Mouse (Mus musculus): Measurements from ENCODE around the gene Zwilch. TPM values are rescaled to one million over a fixed set of nuclear protein-coding genes. Genes with fewer than 3 reads are reported as not detected.
"Not testable (repeated sequence)": the region's sequence is repeated elsewhere in the genome, so short reads cannot be mapped to it uniquely, and the experiment has no call there.

Gene Zwilch
- polyA plus RNA-seq, 1 experiment from 2014 or later = 19.8 TPM

DNA sequence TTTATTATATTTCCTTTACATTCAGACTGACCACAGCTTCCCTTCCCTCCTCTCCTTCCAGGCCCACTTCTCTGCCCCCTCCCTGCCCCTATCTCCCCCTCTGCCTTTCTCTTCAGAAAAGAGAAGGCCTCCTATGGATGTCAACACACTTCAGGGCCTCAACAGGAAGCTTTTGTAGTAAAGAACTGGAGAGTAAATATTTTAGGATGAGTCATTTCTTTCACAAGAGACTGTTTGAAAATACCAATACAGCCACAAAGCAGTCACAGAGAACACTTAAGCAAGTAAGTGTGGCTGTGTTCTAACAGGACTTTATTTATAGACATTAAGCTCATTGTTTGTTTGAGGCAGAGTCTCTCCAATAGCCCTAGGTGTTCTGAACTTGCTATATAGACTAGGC lies 29.4 kb upstream of the Zwilch start:
- H3K27ac ChIP-seq = 0 out of 2 replicates have a peak overlapping the region, but pooled peaks have one; percentile 5
- no peak overlapping the region for H3K4me2 ChIP-seq
- H3K9me3 ChIP-seq = no peaks in the 10 kb centered on the region
- no peak overlapping the region for H3K4me3 ChIP-seq (replicated peaks)
- no peak overlapping the region for H3K9ac ChIP-seq
- H3K27me3 ChIP-seq (replicated peaks) = no peaks in the 10 kb centered on the region
- H3K36me3 ChIP-seq = 0 out of 2 replicates have a peak, but pooled peaks cover 6% of the 10 kb centered on the region
- ATAC-seq (ENCODE audit: insufficient read depth, low FRiP score, low read depth) = no peak
- peaks cover 4% of the 10 kb centered on the region; the same call in 1 of the 2 replicates for H3K4me1 ChIP-seq

- no peak overlapping the region for H3K4me3 ChIP-seq (replicated peaks)
- H3K9ac ChIP-seq = no peak overlapping the region
- WGBS = 60% methylated on average over 2 of the region's 2 CpGs
- H3K36me3 ChIP-seq = 0 out of 2 replicates have a peak, but pooled peaks cover 6% of the 10 kb centered on the region
- no peaks in the 10 kb centered on the region for H3K27me3 ChIP-seq (replicated peaks)
- peak; percentile 33; the same call in 1 of the 2 replicates for ATAC-seq (ENCODE audit: insufficient read depth, low FRiP score, low read depth)
- H3K9me3 ChIP-seq = no peaks in the 10 kb centered on the region
- peak overlapping the region; percentile 67 for H3K27ac ChIP-seq
- H3K4me1 ChIP-seq = peaks cover 4% of the 10 kb centered on the region; the same call in 1 of the 2 replicates
- H3K4me2 ChIP-seq = no peak overlapping the region
Observed at GRCm38 (mm10) chr9:64199897-64200296, 27.0 kb upstream of the Zwilch start.

- peak overlapping the region; percentile 67 for H3K27ac ChIP-seq
- not testable (repeated sequence) for H3K9me3 ChIP-seq; H3K4me1 ChIP-seq; H3K27me3 ChIP-seq (replicated peaks); H3K36me3 ChIP-seq; H3K4me2 ChIP-seq; ATAC-seq (ENCODE audit: insufficient read depth, low FRiP score, low read depth); H3K4me3 ChIP-seq (replicated peaks); H3K9ac ChIP-seq
- WGBS = 81% methylated on average over 7 of the region's 7 CpGs
Observed at GRCm38 (mm10) chr9:64198763-64199418, 26.0 kb upstream of the Zwilch start.

DNA sequence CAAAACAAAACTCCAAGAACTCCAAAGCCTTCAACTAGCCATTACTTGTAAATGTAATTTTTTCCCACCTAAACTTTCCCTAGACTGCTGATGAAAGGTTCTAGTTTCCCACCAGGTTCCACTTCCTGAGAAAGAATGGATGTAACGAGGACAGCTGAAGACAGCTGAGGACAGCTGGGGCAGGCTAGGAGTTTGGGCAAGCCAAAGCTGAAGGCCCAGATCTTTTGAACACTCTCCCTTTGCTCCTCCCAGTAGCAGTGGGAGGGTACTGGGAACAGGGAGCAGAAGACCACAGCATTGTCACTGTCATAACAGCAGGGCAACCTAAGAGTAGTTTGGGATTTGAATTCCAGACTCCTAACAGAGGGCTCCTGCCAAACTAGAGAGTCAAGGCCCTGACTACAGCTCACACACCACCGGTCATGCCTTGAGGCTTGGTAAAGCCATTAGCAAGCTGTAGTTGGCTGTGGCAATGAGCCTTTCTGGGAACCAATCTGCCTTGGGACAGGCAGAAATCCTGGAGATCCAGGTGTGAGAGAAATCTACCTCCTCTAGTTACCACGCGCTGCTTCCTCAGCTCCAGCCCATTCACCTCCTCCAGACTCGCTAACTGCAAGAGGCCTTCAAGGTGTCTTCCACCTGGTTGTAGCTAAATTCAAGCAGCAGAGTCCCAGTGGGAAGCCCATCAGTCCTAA lies 25.3 kb upstream of the Zwilch start:
- no peak overlapping the region for H3K9ac ChIP-seq
- no peak overlapping the region for H3K4me3 ChIP-seq (replicated peaks)
- H3K27me3 ChIP-seq (replicated peaks) = no peaks in the 10 kb centered on the region
- H3K9me3 ChIP-seq = no peaks in the 10 kb centered on the region
- H3K4me2 ChIP-seq = no peak overlapping the region
- peak overlapping the region; percentile 35; the same call in 1 of the 2 replicates for H3K27ac ChIP-seq
- WGBS = 86% methylated on average over 5 of the region's 5 CpGs
- peaks cover 4% of the 10 kb centered on the region; the same call in 1 of the 2 replicates for H3K4me1 ChIP-seq
- 0 out of 2 replicates have a peak, but pooled peaks cover 6% of the 10 kb centered on the region for H3K36me3 ChIP-seq
- ATAC-seq (ENCODE audit: insufficient read depth, low FRiP score, low read depth) = no peak

DNA sequence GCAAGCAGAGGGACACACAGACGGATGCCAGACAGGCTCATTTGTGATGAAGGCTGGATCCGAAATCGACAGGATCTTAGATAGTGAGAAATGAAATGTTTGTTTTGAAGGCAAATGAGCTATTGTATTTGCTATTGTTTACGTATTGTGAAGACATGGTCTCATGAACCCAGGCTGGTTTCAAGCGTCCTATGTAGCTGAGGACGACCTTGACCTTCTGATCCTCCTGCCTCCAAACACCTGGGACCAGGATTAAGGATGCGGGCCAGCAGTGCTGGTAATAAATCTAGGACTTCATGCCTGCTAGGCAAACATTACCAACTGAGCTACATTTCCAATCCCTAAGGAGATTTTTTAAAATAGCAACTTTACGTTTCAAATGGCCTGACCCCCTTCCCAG lies 24.6 kb upstream of the Zwilch start:
- Histone ChIP-seq H3K36me3 (peaks cover 6% of the 10 kb centered on the region; the same call in 1 of the 2 replicates), H3K4me1 (peaks cover 4% of the 10 kb centered on the region; the same call in 1 of the 2 replicates), H3K27me3 (replicated peaks) (no peaks in the 10 kb centered on the region), H3K9me3 (no peaks in the 10 kb centered on the region), H3K9ac (no peak overlapping the region), H3K4me2 (no peak overlapping the region), H3K27ac (no peak overlapping the region), H3K4me3 (replicated peaks) (no peak overlapping the region)
- 86% methylated on average over 8 of the region's 8 CpGs for WGBS
- ATAC-seq (ENCODE audit: insufficient read depth, low FRiP score, low read depth) = no peak

GRCm38 (mm10) chr9:64195554-64195953 lies 22.6 kb upstream of the Zwilch start:
- Histone ChIP-seq H3K9ac (no peak overlapping the region), H3K27me3 (replicated peaks) (no peaks in the 10 kb centered on the region), H3K4me3 (replicated peaks) (no peak overlapping the region), H3K36me3 (peaks cover 8% of the 10 kb centered on the region), H3K27ac (no peak overlapping the region), H3K4me1 (peaks cover 4% of the 10 kb centered on the region; the same call in 1 of the 2 replicates), H3K4me2 (no peak overlapping the region), H3K9me3 (no peaks in the 10 kb centered on the region)
- no peak for ATAC-seq (ENCODE audit: insufficient read depth, low FRiP score, low read depth)
- 75% methylated on average over 4 of the region's 4 CpGs for WGBS

DNA sequence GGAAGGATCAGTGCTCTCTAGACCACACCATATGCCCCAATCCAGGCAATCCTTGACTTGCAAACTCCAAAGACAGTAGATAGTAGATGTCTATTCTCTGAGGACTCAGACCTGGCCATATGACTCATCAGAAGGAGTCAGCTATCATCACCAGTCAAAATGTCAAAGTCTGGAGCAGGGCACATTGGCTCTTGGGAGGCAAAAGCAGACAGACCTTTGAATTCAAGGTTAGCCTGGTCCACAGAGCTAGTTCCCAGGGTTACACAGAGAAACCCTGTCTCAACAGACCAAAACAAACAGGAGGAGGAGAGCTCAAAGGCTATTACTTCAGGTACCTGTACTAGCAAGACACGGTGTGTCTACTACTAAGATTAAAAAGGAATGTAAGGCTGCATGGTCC lies 21.0 kb upstream of the Zwilch start:
- Histone ChIP-seq H3K4me3 (replicated peaks) (no peak overlapping the region), H3K9ac (no peak overlapping the region), H3K27me3 (replicated peaks) (no peaks in the 10 kb centered on the region), H3K36me3 (peaks cover 11% of the 10 kb centered on the region), H3K9me3 (no peaks in the 10 kb centered on the region), H3K4me1 (peaks cover 4% of the 10 kb centered on the region; the same call in 1 of the 2 replicates), H3K4me2 (no peak overlapping the region), H3K27ac (no peak overlapping the region)
- ATAC-seq (ENCODE audit: insufficient read depth, low FRiP score, low read depth) = no peak
- WGBS = 82% methylated on average over 1 of the region's 1 CpGs

DNA sequence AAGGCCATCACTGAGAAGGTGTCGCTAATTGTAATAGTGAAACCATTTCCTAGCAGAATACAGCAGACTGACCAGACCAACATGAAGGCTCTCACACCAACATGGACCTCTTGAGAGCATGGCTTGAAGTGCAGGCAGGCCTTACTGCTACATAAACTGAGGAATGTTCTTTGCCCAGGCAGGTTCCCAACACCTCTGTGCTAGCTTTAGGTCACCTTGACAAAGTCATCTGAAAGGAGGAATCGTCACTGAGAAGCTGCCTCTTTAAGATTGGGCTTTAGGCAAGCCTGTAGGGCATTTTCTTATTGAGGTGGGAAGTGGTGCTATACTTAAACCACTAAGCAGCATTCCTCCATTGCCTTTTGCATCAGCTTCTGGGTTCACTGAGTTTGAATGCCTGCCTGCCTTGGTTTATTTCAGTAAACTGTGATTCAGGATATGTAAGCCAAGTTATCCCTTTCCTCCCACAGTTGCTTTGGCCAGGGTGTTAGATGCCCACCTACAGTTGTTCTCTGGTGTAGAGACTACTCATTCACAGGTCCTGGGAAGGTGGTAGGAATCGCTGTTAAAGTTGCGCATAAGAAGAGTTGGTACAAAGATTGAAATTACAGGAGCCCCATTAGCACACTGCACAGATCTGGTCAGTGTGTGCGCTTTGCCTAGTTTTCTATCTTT lies 11.4 kb upstream of the Zwilch start:
- Histone ChIP-seq H3K36me3 (peaks cover 44% of the 10 kb centered on the region), H3K9ac (no peak overlapping the region), H3K9me3 (no peaks in the 10 kb centered on the region), H3K4me1 (0 out of 2 replicates have a peak, but pooled peaks cover 6% of the 10 kb centered on the region), H3K4me3 (replicated peaks) (no peak overlapping the region), H3K4me2 (no peak overlapping the region), H3K27me3 (replicated peaks) (no peaks in the 10 kb centered on the region), H3K27ac (no peak overlapping the region)
- WGBS = 89% methylated on average over 5 of the region's 5 CpGs
- no peak for ATAC-seq (ENCODE audit: insufficient read depth, low FRiP score, low read depth)

DNA sequence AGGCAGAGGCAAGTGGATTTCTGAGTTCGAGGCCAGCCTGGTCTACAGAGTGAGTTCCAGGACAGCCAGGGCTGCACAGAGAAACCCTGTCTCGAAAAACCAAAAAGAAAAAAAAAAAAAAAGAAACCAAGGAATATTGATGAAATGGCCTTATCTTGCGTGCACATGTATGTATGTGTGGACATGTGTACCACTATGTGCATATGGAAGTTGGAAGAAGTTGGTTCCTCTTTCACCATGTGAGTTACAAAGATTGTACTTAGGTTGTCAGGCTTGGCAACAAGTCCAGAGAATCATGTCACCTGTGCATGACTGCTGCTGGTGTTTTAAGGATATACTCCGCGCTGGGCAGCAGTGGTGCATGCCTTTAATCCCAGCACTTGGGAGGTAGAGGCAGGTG lies 10.4 kb upstream of the Zwilch start:
- WGBS = 93% methylated on average over 5 of the region's 5 CpGs
- H3K4me2 ChIP-seq; H3K27me3 ChIP-seq (replicated peaks); H3K27ac ChIP-seq; H3K4me1 ChIP-seq; H3K4me3 ChIP-seq (replicated peaks); H3K9ac ChIP-seq; ATAC-seq (ENCODE audit: insufficient read depth, low FRiP score, low read depth); H3K9me3 ChIP-seq: not testable (repeated sequence)
- peaks cover 47% of the 10 kb centered on the region for H3K36me3 ChIP-seq

- H3K4me1 ChIP-seq = peaks cover 6% of the 10 kb centered on the region; the same call in 1 of the 2 replicates
- peak within 1 kb of the TSS; percentile 75 for H3K4me3 ChIP-seq (replicated peaks)
- H3K4me2 ChIP-seq = peak within 1 kb of the TSS; percentile 58
- no peaks in the 10 kb centered on the region for H3K9me3 ChIP-seq
- H3K27me3 ChIP-seq (replicated peaks) = no peaks in the 10 kb centered on the region
- peak within 1 kb of the TSS; percentile 65 for H3K9ac ChIP-seq
- peak; percentile 92 for ATAC-seq (ENCODE audit: insufficient read depth, low FRiP score, low read depth)
- peaks cover 56% of the 10 kb centered on the region for H3K36me3 ChIP-seq
- WGBS = under 1% methylated on average over 35 of the region's 35 CpGs
- H3K27ac ChIP-seq = peak within 1 kb of the TSS; percentile 92
Observed at GRCm38 (mm10) chr9:64178974-64179646, 6.2 kb upstream of the Zwilch start, which contains the start of gene Snapc5. Gene Snapc5, plus strand, starts transcription at chr9:64179274.

DNA sequence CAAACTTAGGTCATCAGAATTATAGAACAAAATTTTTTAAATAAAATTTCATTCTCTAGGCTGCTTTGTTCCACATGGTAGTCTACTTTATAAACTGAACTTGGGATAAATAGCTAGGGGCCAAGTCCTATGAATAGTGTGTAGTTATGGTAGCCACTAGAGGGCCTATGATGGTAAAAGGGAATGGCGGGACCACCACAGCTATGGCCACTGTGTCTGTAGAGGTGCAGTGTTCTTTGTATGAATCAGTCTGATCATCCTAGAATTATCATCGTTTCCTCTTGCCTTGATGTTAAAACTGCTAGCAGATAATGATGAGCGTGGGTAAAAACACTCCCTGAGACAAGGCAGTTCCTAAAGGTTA lies 5.7 kb upstream of the Zwilch start:
- Histone ChIP-seq H3K4me3 (replicated peaks) (peak overlapping the region; percentile 75), H3K4me1 (peaks cover 6% of the 10 kb centered on the region; the same call in 1 of the 2 replicates), H3K27me3 (replicated peaks) (no peaks in the 10 kb centered on the region), H3K4me2 (peak overlapping the region; percentile 58), H3K36me3 (peaks cover 55% of the 10 kb centered on the region), H3K9ac (no peak overlapping the region), H3K27ac (peak overlapping the region; percentile 92), H3K9me3 (no peaks in the 10 kb centered on the region)
- 0 out of 2 replicates have a peak, but pooled peaks have one; percentile 32 for ATAC-seq (ENCODE audit: insufficient read depth, low FRiP score, low read depth)
- 32% methylated on average over 3 of the region's 3 CpGs for WGBS
